Mouse (Mus musculus): ENCODE data around the gene Bcl2l1.
A peak's percentile ranks its signal among the peaks of the same experiment; 100 is the strongest.

The Bcl2l1 gene

GRCm38 (mm10) chr2:152831019-152831878 is at the start of gene Bcl2l1:
Gene Bcl2l1, minus strand, starts transcription at chr2:152831728.
- DNase-seq (ENCODE audit: low spot score), result peak; percentile 97

- DNase-seq (ENCODE audit: low spot score), result no peak
Observed at GRCm38 (mm10) chr2:152880898-152881297, 49.4 kb upstream of the Bcl2l1 start.

- DNase-seq (ENCODE audit: low spot score), result no peak
Observed at GRCm38 (mm10) chr2:152878239-152878638, 46.7 kb upstream of the Bcl2l1 start.

GRCm38 (mm10) chr2:152863346-152863745 is 31.8 kb upstream of the Bcl2l1 start:
- DNase-seq (ENCODE audit: low spot score), result no peak

- no peak for DNase-seq (ENCODE audit: low spot score)
Observed at GRCm38 (mm10) chr2:152862638-152863037, 31.1 kb upstream of the Bcl2l1 start.

GRCm38 (mm10) chr2:152861891-152862290 is 30.4 kb upstream of the Bcl2l1 start:
- no peak for DNase-seq (ENCODE audit: low spot score)

- DNase-seq (ENCODE audit: low spot score), result no peak
Observed at GRCm38 (mm10) chr2:152859501-152859900, 28.0 kb upstream of the Bcl2l1 start.

- DNase-seq (ENCODE audit: low spot score), result no peak
Observed at GRCm38 (mm10) chr2:152848466-152848865, 16.9 kb upstream of the Bcl2l1 start.

GRCm38 (mm10) chr2:152847815-152848302 is 16.3 kb upstream of the Bcl2l1 start, which contains the start of gene Tpx2:
Gene Tpx2, plus strand, starts transcription at chr2:152847964.
- peak; percentile 96 for DNase-seq (ENCODE audit: low spot score)

- no peak for DNase-seq (ENCODE audit: low spot score)
Observed at GRCm38 (mm10) chr2:152847057-152847814, 15.7 kb upstream of the Bcl2l1 start.

GRCm38 (mm10) chr2:152842741-152843140 is 11.2 kb upstream of the Bcl2l1 start:
- DNase-seq (ENCODE audit: low spot score), result no peak

GRCm38 (mm10) chr2:152839256-152839655 is 7.7 kb upstream of the Bcl2l1 start:
- no peak for DNase-seq (ENCODE audit: low spot score)

- DNase-seq (ENCODE audit: low spot score), result peak; percentile 84
Observed at GRCm38 (mm10) chr2:152830021-152830921, 1.3 kb downstream of the Bcl2l1 start.

- DNase-seq (ENCODE audit: low spot score), result no peak
Observed at GRCm38 (mm10) chr2:152829367-152829881, 2.1 kb downstream of the Bcl2l1 start.

- DNase-seq (ENCODE audit: low spot score), result no peak
Observed at GRCm38 (mm10) chr2:152828532-152828931, 3.0 kb downstream of the Bcl2l1 start.

GRCm38 (mm10) chr2:152828011-152828370 is 3.5 kb downstream of the Bcl2l1 start:
- DNase-seq (ENCODE audit: low spot score), result no peak

GRCm38 (mm10) chr2:152827321-152828010 is 4.1 kb downstream of the Bcl2l1 start:
- DNase-seq (ENCODE audit: low spot score), result no peak

GRCm38 (mm10) chr2:152826481-152826880 is 5.0 kb downstream of the Bcl2l1 start:
- no peak for DNase-seq (ENCODE audit: low spot score)

GRCm38 (mm10) chr2:152825713-152826112 is 5.8 kb downstream of the Bcl2l1 start:
- peak; percentile 68 for DNase-seq (ENCODE audit: low spot score)

- no peak for DNase-seq (ENCODE audit: low spot score)
Observed at GRCm38 (mm10) chr2:152825168-152825697, 6.3 kb downstream of the Bcl2l1 start.

All from T-cell, adult 2 months (primary cell).